Mouse (Mus musculus) naive thymus-derived CD4-positive, alpha-beta T cell, adult 2 months (primary cell): Measurements from ENCODE around the gene Rnf208.

Experiments used
- DNase-seq: peaks from one replicate; pipeline ENCODE4 v3.0.0-alpha.2; 2011; ENCODE audit warnings: low read depth

The Rnf208 gene

GRCm38 (mm10) chr2:25278928-25279882 lies 37.1 kb downstream of the Rnf208 start:
- DNase-seq: peak; percentile 88

- DNase-seq: no peak
These were observed 43.5 kb downstream of the Rnf208 start for GRCm38 (mm10) chr2:25285551-25285950.

GRCm38 (mm10) chr2:25286314-25286713 lies 44.3 kb downstream of the Rnf208 start:
- no peak for DNase-seq

- no peak for DNase-seq
These were observed 45.0 kb downstream of the Rnf208 start for GRCm38 (mm10) chr2:25286837-25287636.

DNA sequence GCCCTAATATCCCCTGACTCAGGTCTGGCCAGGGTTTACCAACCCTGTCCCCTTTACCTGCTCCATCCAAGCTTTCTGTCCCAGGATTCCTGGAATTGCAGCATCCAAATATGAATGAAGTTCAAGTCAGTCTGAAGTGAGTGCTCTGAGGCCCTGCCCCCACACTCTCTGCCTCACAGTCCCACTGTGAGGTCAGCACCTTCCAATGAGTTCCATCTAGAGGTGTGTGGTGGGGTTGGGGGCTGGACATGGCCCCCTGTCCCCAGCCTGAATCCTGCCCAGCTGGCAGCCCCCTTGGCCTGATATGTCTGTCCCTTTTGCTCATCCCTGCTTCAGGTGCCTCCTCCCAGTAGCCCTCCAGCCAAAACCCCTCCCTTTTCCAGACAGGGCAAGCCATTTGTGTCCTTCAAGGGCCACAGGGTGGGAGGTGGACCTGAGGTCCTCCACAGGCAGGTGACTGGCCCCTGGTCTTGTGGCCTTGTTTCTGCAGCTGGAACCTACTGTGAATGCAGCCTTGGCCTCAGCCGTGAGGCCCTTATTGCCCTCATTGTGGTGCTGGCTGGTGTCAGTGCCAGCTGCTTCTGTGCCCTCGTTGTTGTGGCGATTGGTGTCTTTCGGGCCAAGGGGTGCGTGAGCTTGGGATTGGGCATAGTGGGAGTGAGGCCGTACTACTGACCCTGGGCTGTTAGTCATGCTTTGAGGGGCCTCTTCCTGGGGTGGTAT lies 46.0 kb downstream of the Rnf208 start, which contains the start of gene Tmem210:
Gene Tmem210 (plus strand): TSS at position 219 of the 723 bp plus-strand sequence.
- no peak for DNase-seq

GRCm38 (mm10) chr2:25288734-25289345 lies 46.8 kb downstream of the Rnf208 start:
- no peak for DNase-seq

DNA sequence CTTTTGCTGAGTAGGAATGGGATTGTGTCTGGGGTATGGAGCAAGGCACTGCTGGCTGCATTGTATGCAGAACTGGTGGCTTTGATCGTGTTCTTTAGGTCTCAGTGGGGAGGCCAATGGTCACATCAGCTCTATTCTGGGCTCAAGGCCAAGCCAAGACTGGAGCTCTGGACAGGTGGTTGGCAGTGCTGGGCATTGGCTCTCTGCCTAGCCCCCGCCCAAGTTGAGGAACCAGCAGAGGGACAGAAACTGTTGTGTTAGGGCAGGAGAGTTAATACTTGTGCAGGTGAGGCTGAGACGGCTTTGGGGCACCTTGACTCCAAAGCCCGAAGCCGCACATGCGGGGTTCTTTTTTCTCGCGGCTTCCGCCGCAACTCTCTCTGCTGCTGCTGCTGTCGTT lies 47.6 kb downstream of the Rnf208 start, which contains the start of gene Lrrc26:
Gene Lrrc26 (plus strand): TSS at position 265 of the 400 bp plus-strand sequence.
- no peak for DNase-seq

DNA sequence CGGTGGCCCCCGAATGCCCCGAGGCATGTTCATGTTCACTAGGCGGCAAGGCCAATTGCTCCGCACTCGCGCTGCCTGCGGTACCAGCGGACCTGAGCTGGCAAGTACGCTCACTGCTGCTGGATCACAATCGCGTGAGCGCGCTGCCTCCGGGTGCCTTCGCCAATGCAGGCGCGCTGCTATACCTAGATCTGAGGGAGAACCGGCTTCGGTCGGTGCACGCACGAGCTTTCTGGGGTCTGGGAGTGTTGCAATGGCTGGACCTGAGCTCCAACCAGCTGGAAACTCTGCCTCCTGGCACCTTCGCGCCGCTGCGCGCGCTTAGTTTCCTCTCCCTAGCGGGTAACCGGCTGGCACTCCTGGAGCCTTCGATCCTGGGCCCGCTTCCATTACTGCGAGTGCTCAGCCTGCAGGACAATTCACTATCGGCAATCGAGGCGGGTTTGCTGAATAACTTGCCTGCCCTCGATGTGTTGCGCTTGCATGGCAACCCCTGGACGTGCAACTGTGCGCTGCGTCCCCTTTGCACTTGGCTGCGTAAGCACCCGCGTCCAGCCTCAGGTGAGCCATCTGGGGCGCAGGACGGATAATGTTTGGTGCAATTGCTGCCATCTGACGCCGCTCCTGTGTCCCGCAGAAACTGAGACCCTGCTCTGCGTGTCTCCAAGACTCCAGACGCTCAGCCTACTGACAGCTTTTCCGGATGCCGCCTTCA lies 48.2 kb downstream of the Rnf208 start:
- DNase-seq: no peak

- no peak for DNase-seq
These were observed 48.7 kb downstream of the Rnf208 start for GRCm38 (mm10) chr2:25290816-25291130.

DNA sequence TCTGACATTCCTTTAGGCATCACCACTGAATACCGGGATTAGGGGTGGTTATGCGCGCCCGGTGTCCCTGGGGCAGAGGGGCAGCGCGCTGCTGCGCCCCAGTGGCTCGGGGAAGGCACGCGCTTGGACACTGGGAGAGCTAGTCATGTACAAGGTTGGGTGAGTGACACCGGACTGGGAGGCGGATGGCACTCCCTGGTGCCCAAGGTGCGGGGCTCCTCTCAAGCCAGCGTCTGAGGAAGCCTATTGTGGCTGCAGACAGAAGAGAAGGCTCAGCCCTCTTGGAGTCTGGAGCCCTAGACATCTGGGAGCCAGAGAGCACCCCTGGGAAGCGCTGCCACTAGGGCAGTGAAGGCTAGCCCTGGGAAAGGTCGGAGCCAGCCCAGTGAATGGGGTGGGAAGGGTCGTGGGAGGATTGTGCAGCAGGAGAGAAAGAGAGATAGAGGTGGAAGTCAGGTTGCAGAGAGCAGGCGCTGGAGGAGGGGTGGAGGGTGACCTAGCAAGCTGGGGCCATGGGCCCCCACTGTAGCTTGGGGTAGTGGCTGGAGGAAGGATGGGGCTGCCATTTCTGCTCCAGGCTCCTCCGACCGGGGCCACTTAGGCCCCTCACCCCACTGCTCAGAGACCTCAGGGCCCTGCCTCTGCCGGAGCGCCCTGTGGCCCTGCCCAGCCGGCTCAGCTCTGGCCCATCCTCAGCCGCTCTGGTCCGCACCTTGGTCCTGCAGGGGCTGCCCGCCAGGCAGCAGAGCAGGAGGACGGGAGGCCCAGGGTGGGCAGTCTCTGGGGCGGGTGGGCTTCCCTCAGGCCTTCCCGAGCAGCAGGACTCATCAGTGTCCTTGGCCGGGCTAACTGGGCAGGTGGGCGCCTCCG lies 49.4 kb downstream of the Rnf208 start:
- DNase-seq: no peak

DNA sequence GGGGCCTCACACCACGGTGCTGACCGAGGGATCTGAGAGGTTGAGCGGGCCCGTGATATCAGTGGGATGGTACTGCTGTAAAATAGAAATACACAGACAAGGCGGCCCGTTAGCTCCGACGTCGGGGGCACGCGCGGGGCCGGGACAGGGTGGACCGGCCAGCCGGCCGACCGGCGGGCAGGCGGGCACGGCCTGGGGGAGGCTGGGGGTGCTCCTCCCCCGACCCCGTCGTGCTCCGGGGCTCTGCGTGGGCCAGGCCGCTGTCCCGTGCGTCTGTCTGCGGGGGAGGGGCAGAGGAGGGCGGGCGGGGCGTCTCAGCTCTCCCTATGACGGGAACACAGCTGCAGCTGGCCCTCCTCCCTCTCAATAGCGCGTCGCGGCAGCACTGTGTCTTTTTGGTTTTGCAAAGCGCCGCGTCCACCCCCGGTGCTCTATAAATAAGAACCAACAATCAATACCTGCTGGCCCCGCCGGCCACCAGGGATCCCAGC lies 50.0 kb downstream of the Rnf208 start:
- DNase-seq: no peak

DNA sequence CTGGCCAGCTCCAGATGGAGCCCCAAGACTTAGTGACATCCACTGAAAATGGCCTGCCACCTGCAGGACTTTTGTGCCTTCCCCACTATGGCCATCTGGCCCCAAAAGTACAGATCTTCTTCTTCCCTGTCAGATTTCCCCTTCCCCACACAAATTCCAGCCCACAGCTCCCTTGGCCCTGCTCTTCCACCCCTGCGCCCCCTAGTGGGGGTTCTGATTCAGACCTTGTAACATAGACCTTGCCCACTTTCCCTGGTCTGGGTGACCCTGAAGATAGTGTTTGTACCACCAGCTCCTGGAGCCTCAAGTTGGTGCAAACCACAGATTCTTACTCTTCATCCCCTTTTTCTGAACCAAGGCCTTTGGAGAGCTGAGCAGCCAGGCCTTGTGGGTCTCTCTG lies 50.8 kb downstream of the Rnf208 start:
- peak; percentile 82 for DNase-seq

- DNase-seq: no peak
These were observed 51.7 kb downstream of the Rnf208 start for GRCm38 (mm10) chr2:25293706-25294105.
